Mouse (Mus musculus): Measurements from ENCODE around the gene Gfra1. TPM values are rescaled to one million over a fixed set of nuclear protein-coding genes. Genes with fewer than 3 reads are reported as not detected.

Gfra1 gene
- polyA plus RNA-seq, 1 experiment from 2014 or later: 6.9 TPM

DNA sequence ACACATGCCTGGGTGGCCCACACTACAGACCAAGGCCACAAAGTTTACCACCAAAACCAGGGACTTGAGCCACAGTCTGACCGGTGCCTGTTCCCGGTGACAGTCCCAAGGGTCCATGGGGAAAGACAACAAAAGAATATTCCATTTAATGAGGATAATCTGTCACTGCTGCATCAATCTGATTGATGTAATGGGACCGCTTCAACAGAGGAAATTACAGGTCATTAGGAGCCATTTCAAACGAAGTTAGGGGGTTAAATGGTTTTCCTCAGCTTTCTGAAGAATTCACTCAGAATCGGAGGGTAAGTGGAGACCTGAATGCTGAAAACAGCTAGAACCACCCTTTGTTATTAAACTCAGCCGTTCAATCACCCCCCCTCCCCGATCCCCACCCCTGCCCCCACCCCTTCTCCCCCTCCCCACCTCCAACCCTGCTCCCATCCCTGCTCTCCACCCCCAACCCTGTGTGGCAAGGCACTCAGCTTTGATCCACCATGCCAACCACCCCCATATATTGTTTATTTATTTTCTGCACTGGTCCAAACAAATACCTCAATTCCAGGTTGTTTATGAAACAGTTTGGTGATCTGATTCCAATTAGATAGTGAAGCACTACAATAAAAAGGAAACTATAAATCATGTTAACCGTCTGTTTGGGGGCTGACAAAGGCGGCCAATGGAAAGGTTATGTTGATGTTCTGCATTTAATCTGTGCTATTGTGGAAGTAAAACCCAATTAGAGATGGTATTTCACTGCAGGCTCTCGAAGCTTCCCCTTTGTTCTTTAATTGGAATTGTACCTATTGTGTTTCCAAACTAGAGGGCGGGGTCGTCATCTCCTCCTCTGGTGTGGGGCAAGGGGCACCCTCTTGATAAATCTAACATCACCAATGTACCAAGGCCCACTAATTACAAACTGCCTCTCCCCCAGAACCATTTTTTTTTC is 119.9 kb downstream of the Gfra1 start:
- no peaks in the 10 kb centered on the region for H3K27me3 ChIP-seq (ENCODE audit: control insufficient read depth, insufficient read depth, low read depth, low read length)
- no peaks in the 10 kb centered on the region for H3K4me1 ChIP-seq (replicated peaks; ENCODE audit: control insufficient read depth, insufficient read depth, low read length)
- 53% methylated on average over 12 of the region's 12 CpGs for WGBS
- no peak for ATAC-seq (ENCODE audit: low read depth)
- H3K4me3 ChIP-seq (ENCODE audit: low read length): no peak overlapping the region
- H3K9ac ChIP-seq (ENCODE audit: low read length): no peak overlapping the region
- H3K36me3 ChIP-seq (ENCODE audit: control insufficient read depth, insufficient read depth, low read length): no peaks in the 10 kb centered on the region
- no peak overlapping the region for H3K4me2 ChIP-seq (ENCODE audit: low read depth, low read length)
- no peak overlapping the region for H3K27ac ChIP-seq (ENCODE audit: low read length)
- no peaks in the 10 kb centered on the region for H3K9me3 ChIP-seq (ENCODE audit: control insufficient read depth, low read length)

DNA sequence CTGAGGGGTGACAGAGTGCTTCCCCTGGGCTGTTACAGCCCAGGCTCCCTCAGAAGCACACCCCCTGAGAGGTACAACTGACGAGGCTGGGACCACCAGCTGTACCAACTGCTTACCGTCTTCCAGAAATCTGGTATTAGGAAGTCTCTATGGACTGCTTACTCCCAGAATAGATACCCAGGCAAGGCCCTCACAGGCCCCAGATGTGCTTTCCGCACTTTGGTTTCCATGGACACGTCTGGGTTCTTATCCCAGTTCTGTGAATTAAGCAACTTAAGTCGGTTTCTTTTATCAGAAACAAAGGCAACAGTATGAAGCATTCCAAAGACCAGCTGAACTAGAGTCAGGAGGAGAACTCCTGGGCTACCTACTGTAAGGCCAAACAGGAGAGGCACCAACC is 126.4 kb downstream of the Gfra1 start:
- no peak overlapping the region for H3K4me3 ChIP-seq (ENCODE audit: low read length)
- no peaks in the 10 kb centered on the region for H3K9me3 ChIP-seq (ENCODE audit: control insufficient read depth, low read length)
- H3K27me3 ChIP-seq (ENCODE audit: control insufficient read depth, insufficient read depth, low read depth, low read length): no peaks in the 10 kb centered on the region
- H3K4me2 ChIP-seq (ENCODE audit: low read depth, low read length): no peak overlapping the region
- WGBS: 44% methylated on average over 5 of the region's 5 CpGs
- no peak for ATAC-seq (ENCODE audit: low read depth)
- H3K27ac ChIP-seq (ENCODE audit: low read length): no peak overlapping the region
- H3K9ac ChIP-seq (ENCODE audit: low read length): no peak overlapping the region
- H3K4me1 ChIP-seq (replicated peaks; ENCODE audit: control insufficient read depth, insufficient read depth, low read length): no peaks in the 10 kb centered on the region
- H3K36me3 ChIP-seq (ENCODE audit: control insufficient read depth, insufficient read depth, low read length): no peaks in the 10 kb centered on the region

DNA sequence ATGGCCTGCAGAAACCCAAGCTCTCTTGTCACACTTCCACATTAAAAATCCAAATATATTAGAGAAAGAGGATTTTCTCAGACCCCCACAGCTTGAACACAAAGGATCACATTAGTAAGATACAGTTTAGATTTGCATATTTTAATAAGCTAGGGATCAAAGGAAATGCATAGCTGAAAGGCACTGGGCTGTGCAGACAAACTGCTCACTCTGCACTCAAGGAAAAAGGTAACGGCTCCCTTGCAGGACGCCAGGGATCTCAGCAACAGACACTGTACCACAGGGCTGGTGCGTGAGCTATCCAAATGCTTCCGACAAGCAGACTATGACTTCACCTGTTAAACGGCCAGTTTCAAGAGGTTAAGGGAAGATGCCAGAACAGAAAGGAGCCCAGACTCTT is 127.7 kb downstream of the Gfra1 start:
- no peaks in the 10 kb centered on the region for H3K9me3 ChIP-seq (ENCODE audit: control insufficient read depth, low read length)
- ATAC-seq (ENCODE audit: low read depth): no peak
- 47% methylated on average over 5 of the region's 5 CpGs for WGBS

DNA sequence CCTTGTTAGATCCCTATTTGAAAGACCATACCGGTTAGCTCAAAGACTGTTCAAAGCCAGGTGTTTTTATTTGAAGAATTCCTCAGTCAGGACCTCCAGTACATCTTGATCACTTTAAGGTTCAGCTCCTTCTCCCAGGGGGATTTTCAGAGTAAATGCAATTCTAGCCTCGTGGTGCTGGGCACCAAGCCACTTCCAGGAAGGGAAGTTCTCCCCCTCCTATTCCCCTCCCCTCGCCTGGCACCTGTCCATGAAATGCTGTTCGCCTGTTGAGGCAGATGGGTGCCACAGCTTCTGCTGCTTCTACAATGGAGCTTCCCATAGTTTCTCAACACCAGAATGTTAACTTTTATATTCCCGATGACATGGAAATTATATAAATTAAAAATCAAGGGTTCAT is 139.2 kb downstream of the Gfra1 start:
- Histone ChIP-seq H3K36me3 (ENCODE audit: control insufficient read depth, insufficient read depth, low read length) (no peaks in the 10 kb centered on the region), H3K9me3 (ENCODE audit: control insufficient read depth, low read length) (peaks cover 10% of the 10 kb centered on the region), H3K4me1 (replicated peaks; ENCODE audit: control insufficient read depth, insufficient read depth, low read length) (no peaks in the 10 kb centered on the region), H3K4me2 (ENCODE audit: low read depth, low read length) (no peak overlapping the region), H3K4me3 (ENCODE audit: low read length) (no peak overlapping the region), H3K9ac (ENCODE audit: low read length) (no peak overlapping the region), H3K27me3 (ENCODE audit: control insufficient read depth, insufficient read depth, low read depth, low read length) (no peaks in the 10 kb centered on the region), H3K27ac (ENCODE audit: low read length) (no peak overlapping the region)
- 57% methylated on average over 5 of the region's 5 CpGs for WGBS
- no peak for ATAC-seq (ENCODE audit: low read depth)

More for the DNA sequence above, 127.7 kb downstream of the Gfra1 start:
- H3K27ac ChIP-seq (ENCODE audit: low read length): no peak overlapping the region
- H3K27me3 ChIP-seq (ENCODE audit: control insufficient read depth, insufficient read depth, low read depth, low read length): no peaks in the 10 kb centered on the region
- no peaks in the 10 kb centered on the region for H3K4me1 ChIP-seq (replicated peaks; ENCODE audit: control insufficient read depth, insufficient read depth, low read length)
- H3K4me2 ChIP-seq (ENCODE audit: low read depth, low read length): no peak overlapping the region
- no peak overlapping the region for H3K9ac ChIP-seq (ENCODE audit: low read length)
- no peaks in the 10 kb centered on the region for H3K36me3 ChIP-seq (ENCODE audit: control insufficient read depth, insufficient read depth, low read length)
- H3K4me3 ChIP-seq (ENCODE audit: low read length): no peak overlapping the region

DNA sequence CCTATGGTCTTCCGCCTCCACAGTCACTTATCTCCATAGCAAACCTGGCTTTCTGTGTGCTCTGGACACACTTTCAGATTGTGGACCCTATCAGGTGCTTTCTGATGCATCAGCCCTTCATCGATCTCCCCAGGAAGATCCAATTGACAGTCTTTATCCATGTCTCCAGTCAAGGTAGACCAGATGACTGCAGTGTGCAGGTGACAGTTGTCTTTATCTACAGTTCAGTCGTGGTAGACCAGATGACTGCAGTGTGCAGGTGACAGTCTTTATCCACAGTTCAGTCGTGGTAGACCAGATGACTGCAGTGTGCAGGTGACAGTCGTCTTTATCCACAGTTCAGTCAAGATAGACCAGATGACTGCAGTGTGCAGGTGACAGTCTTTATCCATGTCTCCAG is 140.0 kb downstream of the Gfra1 start:
- no peak for ATAC-seq (ENCODE audit: low read depth)
- Histone ChIP-seq H3K9me3 (ENCODE audit: control insufficient read depth, low read length) (peaks cover 10% of the 10 kb centered on the region), H3K4me3 (ENCODE audit: low read length) (no peak overlapping the region), H3K9ac (ENCODE audit: low read length) (no peak overlapping the region), H3K36me3 (ENCODE audit: control insufficient read depth, insufficient read depth, low read length) (no peaks in the 10 kb centered on the region), H3K4me1 (replicated peaks; ENCODE audit: control insufficient read depth, insufficient read depth, low read length) (no peaks in the 10 kb centered on the region), H3K27me3 (ENCODE audit: control insufficient read depth, insufficient read depth, low read depth, low read length) (no peaks in the 10 kb centered on the region), H3K4me2 (ENCODE audit: low read depth, low read length) (no peak overlapping the region), H3K27ac (ENCODE audit: low read length) (no peak overlapping the region)
- 86% methylated on average over 5 of the region's 5 CpGs for WGBS

GRCm38 (mm10) chr19:58314631-58315030 is 141.1 kb downstream of the Gfra1 start:
- no peak for ATAC-seq (ENCODE audit: low read depth)
- Histone ChIP-seq H3K27ac (ENCODE audit: low read length) (no peak overlapping the region), H3K9me3 (ENCODE audit: control insufficient read depth, low read length) (peaks cover 10% of the 10 kb centered on the region), H3K4me2 (ENCODE audit: low read depth, low read length) (no peak overlapping the region), H3K9ac (ENCODE audit: low read length) (no peak overlapping the region), H3K27me3 (ENCODE audit: control insufficient read depth, insufficient read depth, low read depth, low read length) (no peaks in the 10 kb centered on the region), H3K36me3 (ENCODE audit: control insufficient read depth, insufficient read depth, low read length) (no peaks in the 10 kb centered on the region), H3K4me3 (ENCODE audit: low read length) (no peak overlapping the region), H3K4me1 (replicated peaks; ENCODE audit: control insufficient read depth, insufficient read depth, low read length) (no peaks in the 10 kb centered on the region)
- WGBS: 83% methylated on average over 5 of the region's 5 CpGs

GRCm38 (mm10) chr19:58313785-58314184 is 141.9 kb downstream of the Gfra1 start:
- no peaks in the 10 kb centered on the region for H3K36me3 ChIP-seq (ENCODE audit: control insufficient read depth, insufficient read depth, low read length)
- H3K4me1 ChIP-seq (replicated peaks; ENCODE audit: control insufficient read depth, insufficient read depth, low read length): no peaks in the 10 kb centered on the region
- H3K9ac ChIP-seq (ENCODE audit: low read length): no peak overlapping the region
- H3K4me2 ChIP-seq (ENCODE audit: low read depth, low read length): no peak overlapping the region
- H3K27ac ChIP-seq (ENCODE audit: low read length): no peak overlapping the region
- H3K27me3 ChIP-seq (ENCODE audit: control insufficient read depth, insufficient read depth, low read depth, low read length): no peaks in the 10 kb centered on the region
- peaks cover 10% of the 10 kb centered on the region for H3K9me3 ChIP-seq (ENCODE audit: control insufficient read depth, low read length)
- 79% methylated on average over 2 of the region's 2 CpGs for WGBS
- ATAC-seq (ENCODE audit: low read depth): no peak
- no peak overlapping the region for H3K4me3 ChIP-seq (ENCODE audit: low read length)

- ATAC-seq (ENCODE audit: low read depth): no peak
- no peak overlapping the region for H3K27ac ChIP-seq (ENCODE audit: low read length)
- 67% methylated on average over 2 of the region's 2 CpGs for WGBS
Observed at GRCm38 (mm10) chr19:58312492-58312891, 143.2 kb downstream of the Gfra1 start.

GRCm38 (mm10) chr19:58310334-58311315 is 145.1 kb downstream of the Gfra1 start:
- Histone ChIP-seq H3K27ac (ENCODE audit: low read length) (no peak overlapping the region), H3K9ac (ENCODE audit: low read length) (no peak overlapping the region), H3K4me1 (replicated peaks; ENCODE audit: control insufficient read depth, insufficient read depth, low read length) (no peaks in the 10 kb centered on the region), H3K4me3 (ENCODE audit: low read length) (no peak overlapping the region), H3K36me3 (ENCODE audit: control insufficient read depth, insufficient read depth, low read length) (no peaks in the 10 kb centered on the region), H3K27me3 (ENCODE audit: control insufficient read depth, insufficient read depth, low read depth, low read length) (no peaks in the 10 kb centered on the region), H3K9me3 (ENCODE audit: control insufficient read depth, low read length) (peaks cover 10% of the 10 kb centered on the region), H3K4me2 (ENCODE audit: low read depth, low read length) (no peak overlapping the region)
- ATAC-seq (ENCODE audit: low read depth): no peak
- WGBS: 56% methylated on average over 12 of the region's 12 CpGs

More at GRCm38 (mm10) chr19:58312492-58312891, 143.2 kb downstream of the Gfra1 start:
- Histone ChIP-seq H3K9ac (ENCODE audit: low read length) (no peak overlapping the region), H3K4me1 (replicated peaks; ENCODE audit: control insufficient read depth, insufficient read depth, low read length) (no peaks in the 10 kb centered on the region), H3K4me3 (ENCODE audit: low read length) (no peak overlapping the region), H3K27me3 (ENCODE audit: control insufficient read depth, insufficient read depth, low read depth, low read length) (no peaks in the 10 kb centered on the region), H3K36me3 (ENCODE audit: control insufficient read depth, insufficient read depth, low read length) (no peaks in the 10 kb centered on the region), H3K4me2 (ENCODE audit: low read depth, low read length) (no peak overlapping the region), H3K9me3 (ENCODE audit: control insufficient read depth, low read length) (peaks cover 10% of the 10 kb centered on the region)
